Mouse (Mus musculus): ENCODE data around the gene Spsb1. TPM values are rescaled to one million over a fixed set of nuclear protein-coding genes. Genes with fewer than 3 reads are reported as not detected.
A peak's percentile ranks its signal among the peaks of the same experiment; 100 is the strongest.

Spsb1 gene
- polyA plus RNA-seq, 1 experiment from 2014 or later, result 22.3 TPM

GRCm38 (mm10) chr4:149964770-149965169, 9.9 kb upstream of the Spsb1 start:
- H3K4me3 ChIP-seq, result no peak overlapping the region
- H3K27me3 ChIP-seq, result no peaks in the 10 kb centered on the region
- peaks cover 42% of the 10 kb centered on the region for H3K4me1 ChIP-seq
- H3K9me3 ChIP-seq, result no peaks in the 10 kb centered on the region
- H3K9ac ChIP-seq, result no peak overlapping the region
- no peak overlapping the region for H3K27ac ChIP-seq
- WGBS, result 29% methylated on average over 3 of the region's 3 CpGs
- no peak for ATAC-seq (ENCODE audit: low FRiP score, low read depth)
- H3K36me3 ChIP-seq, result no peaks in the 10 kb centered on the region
- no peak overlapping the region for H3K4me2 ChIP-seq (replicated peaks)

GRCm38 (mm10) chr4:149964285-149964684, 9.4 kb upstream of the Spsb1 start:
- Histone ChIP-seq H3K4me2 (replicated peaks) (no peak overlapping the region), H3K9ac (no peak overlapping the region), H3K27me3 (no peaks in the 10 kb centered on the region), H3K4me1 (peaks cover 41% of the 10 kb centered on the region), H3K27ac (no peak overlapping the region), H3K36me3 (no peaks in the 10 kb centered on the region), H3K9me3 (no peaks in the 10 kb centered on the region), H3K4me3 (no peak overlapping the region)
- WGBS, result 67% methylated on average over 8 of the region's 8 CpGs
- ATAC-seq (ENCODE audit: low FRiP score, low read depth), result no peak

GRCm38 (mm10) chr4:149960391-149960790, 5.5 kb upstream of the Spsb1 start:
- H3K4me2 ChIP-seq (replicated peaks), result no peak overlapping the region
- peaks cover 26% of the 10 kb centered on the region for H3K4me1 ChIP-seq
- H3K36me3 ChIP-seq, result no peaks in the 10 kb centered on the region
- peaks cover 18% of the 10 kb centered on the region for H3K27me3 ChIP-seq
- 89% methylated on average over 7 of the region's 7 CpGs for WGBS
- no peaks in the 10 kb centered on the region for H3K9me3 ChIP-seq
- no peak overlapping the region for H3K27ac ChIP-seq
- no peak for ATAC-seq (ENCODE audit: low FRiP score, low read depth)
- no peak overlapping the region for H3K9ac ChIP-seq
- no peak overlapping the region for H3K4me3 ChIP-seq

- no peak for ATAC-seq (ENCODE audit: low FRiP score, low read depth)
- Histone ChIP-seq H3K4me3 (no peak overlapping the region), H3K4me2 (replicated peaks) (no peak overlapping the region), H3K27me3 (peaks cover 18% of the 10 kb centered on the region), H3K27ac (no peak overlapping the region), H3K9ac (no peak overlapping the region), H3K9me3 (no peaks in the 10 kb centered on the region), H3K36me3 (no peaks in the 10 kb centered on the region), H3K4me1 (peaks cover 21% of the 10 kb centered on the region)
- WGBS, result 57% methylated on average over 10 of the region's 10 CpGs
These were observed 5.0 kb upstream of the Spsb1 start for GRCm38 (mm10) chr4:149959816-149960215.

GRCm38 (mm10) chr4:149958566-149958965, 3.7 kb upstream of the Spsb1 start:
- 4% methylated on average over 5 of the region's 5 CpGs for WGBS
- H3K4me1 ChIP-seq, result peaks cover 14% of the 10 kb centered on the region
- H3K27ac ChIP-seq, result no peak overlapping the region

GRCm38 (mm10) chr4:149956048-149956447, 1.2 kb upstream of the Spsb1 start:
- 0 out of 2 replicates have a peak, but pooled peaks cover 1% of the 10 kb centered on the region for H3K36me3 ChIP-seq
- H3K4me1 ChIP-seq, result peaks cover 35% of the 10 kb centered on the region
- H3K4me3 ChIP-seq, result no peak overlapping the region
- H3K27me3 ChIP-seq, result peaks cover 18% of the 10 kb centered on the region
- no peak for ATAC-seq (ENCODE audit: low FRiP score, low read depth)
- H3K9ac ChIP-seq, result no peak overlapping the region
- no peak overlapping the region for H3K27ac ChIP-seq
- H3K4me2 ChIP-seq (replicated peaks), result peak overlapping the region; percentile 97
- whole genome bisulfite sequencing, result 41% methylated on average over 13 of the region's 13 CpGs
- H3K9me3 ChIP-seq, result no peaks in the 10 kb centered on the region

More at GRCm38 (mm10) chr4:149958566-149958965, 3.7 kb upstream of the Spsb1 start:
- Histone ChIP-seq H3K9ac (no peak overlapping the region), H3K36me3 (no peaks in the 10 kb centered on the region), H3K9me3 (no peaks in the 10 kb centered on the region), H3K4me2 (replicated peaks) (no peak overlapping the region), H3K4me3 (no peak overlapping the region), H3K27me3 (peaks cover 18% of the 10 kb centered on the region)
- no peak for ATAC-seq (ENCODE audit: low FRiP score, low read depth)

GRCm38 (mm10) chr4:149955631-149956030, 788 bp upstream of the Spsb1 start:
- 0 out of 2 replicates have a peak, but pooled peaks cover 3% of the 10 kb centered on the region for H3K36me3 ChIP-seq
- peak overlapping the region; percentile 97 for H3K4me2 ChIP-seq (replicated peaks)
- 0 out of 2 replicates have a peak overlapping the region, but pooled peaks have one; percentile 14 for H3K9ac ChIP-seq
- no peak overlapping the region for H3K27ac ChIP-seq
- ATAC-seq (ENCODE audit: low FRiP score, low read depth), result no peak
- H3K27me3 ChIP-seq, result peaks cover 18% of the 10 kb centered on the region
- peak overlapping the region; percentile 83 for H3K4me3 ChIP-seq
- WGBS, result 17% methylated on average over 15 of the region's 15 CpGs
- no peaks in the 10 kb centered on the region for H3K9me3 ChIP-seq
- H3K4me1 ChIP-seq, result peaks cover 37% of the 10 kb centered on the region

GRCm38 (mm10) chr4:149953621-149954481, 992 bp downstream of the Spsb1 start:
- H3K4me1 ChIP-seq, result peaks cover 54% of the 10 kb centered on the region
- H3K27ac ChIP-seq, result peak overlapping the region; percentile 72; the same call in 1 of the 2 replicates
- no peak for ATAC-seq (ENCODE audit: low FRiP score, low read depth)
- 0 out of 2 replicates have a peak, but pooled peaks cover 3% of the 10 kb centered on the region for H3K36me3 ChIP-seq
- peaks cover 18% of the 10 kb centered on the region for H3K27me3 ChIP-seq
- peak overlapping the region; percentile 87 for H3K9ac ChIP-seq
- 5% methylated on average over 32 of the region's 32 CpGs for WGBS
- peak overlapping the region; percentile 83 for H3K4me3 ChIP-seq
- peak overlapping the region; percentile 97 for H3K4me2 ChIP-seq (replicated peaks)
- H3K9me3 ChIP-seq, result no peaks in the 10 kb centered on the region

GRCm38 (mm10) chr4:149952201-149952600, 2.6 kb downstream of the Spsb1 start:
- H3K27ac ChIP-seq, result no peak overlapping the region
- H3K9ac ChIP-seq, result no peak overlapping the region
- H3K4me1 ChIP-seq, result peaks cover 65% of the 10 kb centered on the region
- H3K36me3 ChIP-seq, result 0 out of 2 replicates have a peak, but pooled peaks cover 3% of the 10 kb centered on the region
- peak overlapping the region; percentile 97 for H3K4me2 ChIP-seq (replicated peaks)
- H3K27me3 ChIP-seq, result peaks cover 18% of the 10 kb centered on the region
- no peaks in the 10 kb centered on the region for H3K9me3 ChIP-seq
- no peak for ATAC-seq (ENCODE audit: low FRiP score, low read depth)
- H3K4me3 ChIP-seq, result no peak overlapping the region
- 89% methylated on average over 9 of the region's 9 CpGs for WGBS

- 86% methylated on average over 13 of the region's 13 CpGs for WGBS
- peaks cover 74% of the 10 kb centered on the region for H3K4me1 ChIP-seq
These were observed 3.6 kb downstream of the Spsb1 start for GRCm38 (mm10) chr4:149951201-149951600.

GRCm38 (mm10) chr4:149949691-149950090, 5.2 kb downstream of the Spsb1 start:
- no peak overlapping the region for H3K4me2 ChIP-seq (replicated peaks)
- 0 out of 2 replicates have a peak, but pooled peaks cover 3% of the 10 kb centered on the region for H3K36me3 ChIP-seq
- no peak overlapping the region for H3K9ac ChIP-seq
- no peak overlapping the region for H3K4me3 ChIP-seq
- no peaks in the 10 kb centered on the region for H3K27me3 ChIP-seq
- peaks cover 79% of the 10 kb centered on the region for H3K4me1 ChIP-seq
- 43% methylated on average over 13 of the region's 13 CpGs for WGBS
- no peaks in the 10 kb centered on the region for H3K9me3 ChIP-seq
- H3K27ac ChIP-seq, result no peak overlapping the region
- no peak for ATAC-seq (ENCODE audit: low FRiP score, low read depth)

More at GRCm38 (mm10) chr4:149951201-149951600, 3.6 kb downstream of the Spsb1 start:
- Histone ChIP-seq H3K4me3 (no peak overlapping the region), H3K36me3 (0 out of 2 replicates have a peak, but pooled peaks cover 3% of the 10 kb centered on the region), H3K4me2 (replicated peaks) (no peak overlapping the region), H3K27me3 (peaks cover 8% of the 10 kb centered on the region), H3K9me3 (no peaks in the 10 kb centered on the region), H3K9ac (no peak overlapping the region), H3K27ac (no peak overlapping the region)
- no peak for ATAC-seq (ENCODE audit: low FRiP score, low read depth)

- H3K4me1 ChIP-seq, result peaks cover 87% of the 10 kb centered on the region
- H3K4me3 ChIP-seq, result no peak overlapping the region
- no peak overlapping the region for H3K9ac ChIP-seq
- WGBS, result 81% methylated on average over 5 of the region's 5 CpGs
- ATAC-seq (ENCODE audit: low FRiP score, low read depth), result no peak
- H3K27me3 ChIP-seq, result no peaks in the 10 kb centered on the region
- H3K9me3 ChIP-seq, result no peaks in the 10 kb centered on the region
- 0 out of 2 replicates have a peak, but pooled peaks cover 3% of the 10 kb centered on the region for H3K36me3 ChIP-seq
- H3K4me2 ChIP-seq (replicated peaks), result no peak overlapping the region
- no peak overlapping the region for H3K27ac ChIP-seq
These were observed 6.7 kb downstream of the Spsb1 start for GRCm38 (mm10) chr4:149948119-149948518.
